In the genomic region with DNA sequence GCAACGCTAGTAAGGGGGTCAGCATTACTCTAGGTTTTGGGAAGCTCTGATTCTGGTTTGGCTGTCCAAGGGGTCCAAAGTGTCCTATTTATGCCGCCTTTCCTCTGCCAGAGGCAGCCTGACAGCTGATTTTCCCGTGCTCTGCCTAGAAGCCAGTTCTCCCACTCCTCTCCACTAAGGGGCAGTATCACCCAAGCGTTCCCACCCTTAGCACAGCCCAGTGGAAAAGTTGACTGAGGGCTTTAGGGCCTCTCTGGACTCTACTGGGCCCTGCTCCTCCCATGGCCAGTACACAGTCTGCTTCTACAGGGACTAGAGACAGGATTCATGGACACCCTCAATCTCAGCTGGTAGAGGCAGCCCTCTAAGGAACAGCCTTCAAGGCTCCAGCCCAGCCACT, we compare ENCODE assay signal across 8 mouse cellular contexts. TPM values are rescaled to one million over a fixed set of nuclear protein-coding genes. Genes with fewer than 3 reads are reported as not detected.
DNase-seq lines count a peak whose midpoint lies in the region; TF ChIP-seq lines count a peak whose summit lies in the region.

No protein-coding gene starts in this region.

- 6% methylated on average over 4 of the region's 4 CpGs for WGBS in small intestine, adult 2 months

- no peak overlapping the region for H3K27ac ChIP-seq in left cerebral cortex, adult 2 months
- no peak overlapping the region for H3K27ac ChIP-seq in cortical plate, adult 2 months (ENCODE audit: insufficient read depth, low read length)
- H3K27ac ChIP-seq in small intestine, adult 2 months (ENCODE audit: insufficient read depth, low read depth, low read length), result no peak overlapping the region

- H3K27me3 ChIP-seq in small intestine, adult 2 months (ENCODE audit: control insufficient read depth, insufficient read depth, low read length), result no peaks in the 10 kb centered on the region

- TF ChIP-seq CTCF in left cerebral cortex, adult 2 months (IDR thresholded peaks at IDR 0.05), result peak; percentile 87
- peak; percentile 91 for TF ChIP-seq CTCF in cortical plate, adult 2 months (IDR thresholded peaks at IDR 0.05; ENCODE audit: extremely low read depth, insufficient read depth, low read length)
- TF ChIP-seq CTCF in small intestine, adult 2 months (IDR thresholded peaks at IDR 0.05; ENCODE audit: extremely low read depth, insufficient read length, insufficient replicate concordance, low read depth, low read length), result peak; percentile 72; the same call in 1 of the 2 replicates

- no peak for TF ChIP-seq POLR2A in cortical plate, adult 2 months (IDR thresholded peaks at IDR 0.05; ENCODE audit: extremely low read depth, insufficient read depth, low read length)
- no peak for TF ChIP-seq POLR2A in small intestine, adult 2 months (IDR thresholded peaks at IDR 0.05; ENCODE audit: low read depth, low read length)

- peak; percentile 65 to 70 for DNase-seq in left cerebral cortex, adult 2 months (ENCODE audit: extremely low spot score in 1 of 2, low spot score in 2 of 2)
- DNase-seq in left cerebral cortex, adult 11 months (ENCODE audit: low spot score), result no peak
- peak; percentile 50 for DNase-seq in gastrocnemius, postnatal 25 days
- DNase-seq in hindlimb bud, embryonic 11.5 days (ENCODE audit: extremely low spot score, low read depth, low spot score), result peak; percentile 44
- DNase-seq in left cerebral cortex, postnatal 4 days, result peak; percentile 78
- DNase-seq in mesoderm, embryonic 11.5 days (ENCODE audit: low read depth, low spot score), result peak; percentile 78

- no peaks in the 10 kb centered on the region for H3K36me3 ChIP-seq in small intestine, adult 2 months (ENCODE audit: control insufficient read depth, insufficient read depth, low read length)

- peaks cover 14% of the 10 kb centered on the region for H3K4me1 ChIP-seq in cortical plate, adult 2 months (ENCODE audit: control insufficient read depth, insufficient read depth, low read length)
- peaks cover under 1% of the 10 kb centered on the region; the same call in 1 of the 2 replicates for H3K4me1 ChIP-seq in small intestine, adult 2 months (ENCODE audit: control insufficient read depth, insufficient read depth, insufficient read length, low read length)

- H3K4me3 ChIP-seq in left cerebral cortex, adult 2 months, result no peak overlapping the region
- H3K4me3 ChIP-seq in cortical plate, adult 2 months (ENCODE audit: insufficient read depth, low read length), result no peak overlapping the region
- H3K4me3 ChIP-seq in small intestine, adult 2 months (ENCODE audit: low read depth, low read length), result no peak overlapping the region

- intact Hi-C loops in left cerebral cortex, adult 2 months (cut with DNase I), result loop anchor here (1.0 kb wide), 1 partner anchor 108 kb away; no protein-coding TSS in a partner anchor
- intact Hi-C loops in left cerebral cortex, postnatal 4 days (cut with DNase I), result loop anchor here (5.0 kb wide), 1 partner anchor 109 kb away; no protein-coding TSS in a partner anchor

RNA-seq across cellular contexts. Expression of gene 4930404H24Rik, which starts 14.0 kb away (rescaled TPM):
- total RNA-seq in left cerebral cortex, adult 2 months (2021), result not detected
- not detected in 2 replicates for polyA plus RNA-seq in cortical plate, adult 2 months (2012; rRNA removed)
- not detected for total RNA-seq in gastrocnemius, postnatal 25 days (2021)
- not detected for total RNA-seq in left cerebral cortex, postnatal 4 days (2021)
- not detected in 2 replicates for polyA plus RNA-seq in small intestine, adult 2 months (2012; rRNA removed)

RNA-seq across cellular contexts. Expression of gene Nol4l, which starts 51.2 kb away (rescaled TPM):
- 10 to 100 TPM; 45.0 to 51.3 TPM for total RNA-seq in left cerebral cortex, adult 2 months (2021)
- polyA plus RNA-seq in cortical plate, adult 2 months (2012; rRNA removed), result 33.6 and 33.9 TPM in 2 replicates
- total RNA-seq in gastrocnemius, postnatal 25 days (2021), result 1 to 10 TPM; 1.4 to 1.6 TPM
- total RNA-seq in left cerebral cortex, postnatal 4 days (2021), result 100 to 1,000 TPM; 111 to 122 TPM
- 23.5 and 47.5 TPM in 2 replicates for polyA plus RNA-seq in small intestine, adult 2 months (2012; rRNA removed)

Comparison
In these comparisons a context has a peak if more than half of its experiments do, and no peak if none do; other contexts are left out.
1. RNA of gene Nol4l, which starts 51.2 kb away (total RNA-seq): 111 to 122 TPM in left cerebral cortex, postnatal 4 days and 45.0 to 51.3 TPM in left cerebral cortex, adult 2 months; 1.4 to 1.6 TPM in gastrocnemius, postnatal 25 days; every median in the first group is over 10 times any median in the second.
2. Peak in every context shown above with its lines, with median percentiles within 50 percentile points of each other: CTCF ChIP-seq.